Mouse (Mus musculus) midbrain, embryonic 14.5 days (tissue): ENCODE data around the gene Gm49336. TPM values are rescaled to one million over a fixed set of nuclear protein-coding genes. Genes with fewer than 3 reads are reported as not detected.

Experiments
- ATAC-seq: fragments of 200-750 bp; cut with Nextera tagmentation; 2 replicates; pipeline ENCODE4 v1.8.0; 2017; ENCODE audit warnings: moderate number of reproducible peaks, moderate library complexity; ENCODE audit not compliant: low FRiP score, low TSS enrichment
- DNase-seq: peaks from one replicate; pipeline ENCODE4 v3.0.0-alpha.2; 2015
- H3K27ac ChIP-seq: fragments of 300-500 bp; sonication (generic); replicated peaks from 2 replicates; pipeline ENCODE4 v1.5.1; 2014; ENCODE audit warnings: mild to moderate bottlenecking, low read depth, low read length, moderate library complexity
- H3K27me3 ChIP-seq: fragments of 300-500 bp; sonication (generic); 2 replicates; pipeline ENCODE4 v1.6.1; 2014; ENCODE audit warnings: low read length, control low read depth, mixed read lengths; ENCODE audit not compliant: control insufficient read depth, insufficient read depth
- H3K36me3 ChIP-seq: fragments of 300-500 bp; sonication (generic); 2 replicates; pipeline ENCODE4 v1.6.1; 2014; ENCODE audit warnings: low read length, control low read depth; ENCODE audit not compliant: control insufficient read depth, insufficient read depth
- H3K4me1 ChIP-seq: fragments of 300-500 bp; sonication (generic); 2 replicates; pipeline ENCODE4 v1.6.1; 2014; ENCODE audit warnings: mild to moderate bottlenecking, antibody characterized with exemption, low read length, control low read depth; ENCODE audit not compliant: control insufficient read depth, insufficient read depth
- H3K4me2 ChIP-seq: fragments of 300-500 bp; sonication (generic); 2 replicates; pipeline ENCODE4 v1.6.1; 2014; ENCODE audit warnings: mild to moderate bottlenecking, low read length, moderate library complexity
- H3K4me3 ChIP-seq: fragments of 300-500 bp; sonication (generic); replicated peaks from 2 replicates; pipeline ENCODE4 v1.5.1; 2014; ENCODE audit warnings: low read depth, low read length
- H3K9ac ChIP-seq: fragments of 300-500 bp; sonication (generic); replicated peaks from 2 replicates; pipeline ENCODE4 v1.6.1; 2014; ENCODE audit warnings: mild to moderate bottlenecking, low read length, moderate library complexity
- H3K9me3 ChIP-seq: fragments of 300-500 bp; sonication (generic); 2 replicates; pipeline ENCODE4 v1.6.1; 2016; ENCODE audit warnings: low read length, control low read depth, mixed read lengths; ENCODE audit not compliant: control insufficient read depth
- WGBS: fragments of 180-500 bp; shearing (Covaris S2); extraction: QIAGEN DNeasy Blood & Tissue Kit; methylation state at CpG from one replicate; pipeline ENCODE4 v1.1.7; 2014; 5-methylcytosine and 5-hydroxymethylcytosine counted together
- polyA plus RNA-seq: library from polyadenylated mRNA; unstranded; fragments of >200 nt; fragmentation: Nextera tagmentation; extraction: Ambion mirVana; gene quantifications from 2 replicates; pipeline ENCODE4 v1.2.1, GENCODE M21; 2014

Gm49336 gene
- polyA plus RNA-seq = 55.1 and 76.9 TPM in 2 replicates

- no peaks in the 10 kb centered on the region for H3K36me3 ChIP-seq
- H3K9ac ChIP-seq = peak within 1 kb of the TSS; percentile 92
- peak; percentile 99 for ATAC-seq
- no peaks in the 10 kb centered on the region for H3K27me3 ChIP-seq
- peak; percentile 100 for DNase-seq
- WGBS = under 1% methylated on average over 62 of the region's 62 CpGs
- H3K9me3 ChIP-seq = no peaks in the 10 kb centered on the region
- H3K4me1 ChIP-seq = peaks cover 14% of the 10 kb centered on the region; the same call in 1 of the 2 replicates
- peak within 1 kb of the TSS; percentile 63 for H3K4me2 ChIP-seq
- H3K4me3 ChIP-seq = peak within 1 kb of the TSS; percentile 96
- H3K27ac ChIP-seq = peak within 1 kb of the TSS; percentile 91
Measured at GRCm38 (mm10) chr14:60251281-60252003, at the start of gene Gm49336, which contains the start of gene Nupl1. Gene Gm49336, minus strand, starts transcription at chr14:60251507. Gene Nupl1, minus strand, starts transcription at chr14:60251431.

- no peak overlapping the region for H3K4me2 ChIP-seq
- WGBS = 20% methylated on average over 6 of the region's 6 CpGs
- ATAC-seq (no peak), DNase-seq (peak; percentile 41)
- no peak overlapping the region for H3K4me3 ChIP-seq
- H3K27me3 ChIP-seq = no peaks in the 10 kb centered on the region
- H3K4me1 ChIP-seq = peaks cover 11% of the 10 kb centered on the region
- H3K9ac ChIP-seq = no peak overlapping the region; the same call in 1 of the 2 replicates
- H3K9me3 ChIP-seq = no peaks in the 10 kb centered on the region
- H3K36me3 ChIP-seq = peaks cover 29% of the 10 kb centered on the region
- H3K27ac ChIP-seq = peak overlapping the region; percentile 34
Measured at GRCm38 (mm10) chr14:60301024-60301423, 49.7 kb upstream of the Gm49336 start.

- peak; percentile 66 for DNase-seq
- no peak; the same call in 1 of the 2 replicates for ATAC-seq
- Histone ChIP-seq H3K27me3 (no peaks in the 10 kb centered on the region), H3K4me3 (no peak overlapping the region), H3K36me3 (peaks cover 29% of the 10 kb centered on the region), H3K4me1 (peaks cover 11% of the 10 kb centered on the region), H3K9me3 (no peaks in the 10 kb centered on the region), H3K27ac (peak overlapping the region; percentile 34; the same call in 1 of the 2 replicates), H3K9ac (no peak overlapping the region; the same call in 1 of the 2 replicates), H3K4me2 (no peak overlapping the region)
- 53% methylated on average over 14 of the region's 14 CpGs for WGBS
Measured at GRCm38 (mm10) chr14:60300224-60300991, 49.1 kb upstream of the Gm49336 start.

- H3K4me3 ChIP-seq = no peak overlapping the region
- H3K4me2 ChIP-seq = no peak overlapping the region
- no peaks in the 10 kb centered on the region for H3K27me3 ChIP-seq
- DNase-seq (no peak), ATAC-seq (no peak)
- H3K36me3 ChIP-seq = peaks cover 34% of the 10 kb centered on the region
- no peak overlapping the region for H3K27ac ChIP-seq
- no peak overlapping the region for H3K9ac ChIP-seq
- 93% methylated on average over 1 of the region's 1 CpGs for WGBS
- no peaks in the 10 kb centered on the region for H3K9me3 ChIP-seq
- H3K4me1 ChIP-seq = no peaks in the 10 kb centered on the region
Measured at GRCm38 (mm10) chr14:60295531-60295930, 44.2 kb upstream of the Gm49336 start.

GRCm38 (mm10) chr14:60290363-60290762, 39.1 kb upstream of the Gm49336 start:
- 94% methylated on average over 4 of the region's 4 CpGs for whole genome bisulfite sequencing
- no peaks in the 10 kb centered on the region for H3K4me1 ChIP-seq
- no peaks in the 10 kb centered on the region for H3K27me3 ChIP-seq
- H3K27ac ChIP-seq = no peak overlapping the region
- H3K4me3 ChIP-seq = no peak overlapping the region
- H3K4me2 ChIP-seq = no peak overlapping the region
- H3K36me3 ChIP-seq = peaks cover 37% of the 10 kb centered on the region
- no peak overlapping the region for H3K9ac ChIP-seq
- no peaks in the 10 kb centered on the region for H3K9me3 ChIP-seq
- DNase-seq (no peak), ATAC-seq (no peak)

- H3K36me3 ChIP-seq = peaks cover 30% of the 10 kb centered on the region
- no peaks in the 10 kb centered on the region for H3K4me1 ChIP-seq
- no peak for ATAC-seq
- no peak for DNase-seq
- H3K4me3 ChIP-seq = no peak overlapping the region
- no peak overlapping the region for H3K4me2 ChIP-seq
- WGBS = 89% methylated on average over 7 of the region's 7 CpGs
- no peaks in the 10 kb centered on the region for H3K27me3 ChIP-seq
- no peak overlapping the region for H3K27ac ChIP-seq
- H3K9me3 ChIP-seq = no peaks in the 10 kb centered on the region
- no peak overlapping the region for H3K9ac ChIP-seq
Measured at GRCm38 (mm10) chr14:60286194-60286863, 35.0 kb upstream of the Gm49336 start.

- Histone ChIP-seq H3K36me3 (peaks cover 2% of the 10 kb centered on the region; the same call in 1 of the 2 replicates), H3K27ac (no peak overlapping the region), H3K9me3 (no peaks in the 10 kb centered on the region), H3K9ac (no peak overlapping the region), H3K4me3 (no peak overlapping the region), H3K27me3 (no peaks in the 10 kb centered on the region), H3K4me2 (no peak overlapping the region), H3K4me1 (no peaks in the 10 kb centered on the region)
- ATAC-seq (no peak), DNase-seq (no peak)
- WGBS = 94% methylated on average over 7 of the region's 7 CpGs
Measured at GRCm38 (mm10) chr14:60275301-60276276, 24.3 kb upstream of the Gm49336 start.

GRCm38 (mm10) chr14:60273346-60273745, 22.0 kb upstream of the Gm49336 start:
- 86% methylated on average over 6 of the region's 6 CpGs for WGBS
- Histone ChIP-seq H3K9ac (no peak overlapping the region), H3K4me3 (no peak overlapping the region), H3K4me1 (no peaks in the 10 kb centered on the region), H3K36me3 (no peaks in the 10 kb centered on the region), H3K9me3 (no peaks in the 10 kb centered on the region), H3K27ac (no peak overlapping the region), H3K27me3 (no peaks in the 10 kb centered on the region), H3K4me2 (no peak overlapping the region)
- no peak for DNase-seq
- ATAC-seq = no peak
